ENCODE assay signal across 15 mouse cellular contexts in the genomic region with DNA sequence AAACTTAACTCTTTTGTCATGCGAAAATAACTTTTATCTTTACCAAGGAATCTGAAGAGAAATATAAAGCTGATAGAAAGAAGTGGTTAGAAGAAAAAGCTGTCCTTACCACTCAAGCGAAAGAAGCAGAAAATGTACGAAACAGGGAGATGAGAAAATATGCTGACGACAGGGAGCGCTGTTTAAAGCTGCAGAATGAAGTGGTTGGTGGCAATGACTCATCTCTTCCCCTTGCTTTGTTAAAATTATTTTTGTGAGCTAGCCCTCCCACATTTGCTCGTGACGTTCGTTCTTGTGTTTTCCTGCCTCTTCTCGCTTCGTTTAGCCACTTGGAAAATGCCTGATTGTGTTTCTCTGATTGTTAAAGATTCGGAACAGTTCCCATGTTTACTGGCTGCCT. TPM values are rescaled to one million over a fixed set of nuclear protein-coding genes. Genes with fewer than 3 reads are reported as not detected.
DNase-seq lines count a peak whose midpoint lies in the region; ATAC-seq and TF ChIP-seq lines count a peak whose summit lies in the region.
"Had no signal": no experiment of that assay in that cellular context is flagged by ENCODE, and none has a peak within 500 bp of the region (broad histone marks: within the 10 kb centered on the region; RNA-seq: fewer than 3 reads in every experiment).

No protein-coding gene starts in this region.

- TF ChIP-seq CTCF in olfactory bulb, adult 2 months (IDR thresholded peaks at IDR 0.05; ENCODE audit: insufficient read depth, low read depth, low read length) = no peak
- TF ChIP-seq CTCF in intestine, postnatal 0 days (IDR thresholded peaks at IDR 0.05; ENCODE audit: low read depth) = no peak

- no peaks in the 10 kb centered on the region for H3K9me3 ChIP-seq in hindbrain, embryonic 14.5 days (ENCODE audit: control insufficient read depth, low read length)
- no peaks in the 10 kb centered on the region for H3K9me3 ChIP-seq in intestine, postnatal 0 days (ENCODE audit: control insufficient read depth)
- H3K9me3 ChIP-seq: megakaryocyte, embryonic 14.5 days had no signal

- intact Hi-C loops in heart, postnatal 10 days (cut with DNase I) = no loop called here

- ATAC-seq in hematopoietic stem cell, adult 5-6 weeks (replicated peaks in 1 of 2; ENCODE audit: insufficient read depth in 1 of 2, low FRiP score in 2 of 2, low TSS enrichment in 1 of 2, low read depth in 1 of 2, poor library complexity in 2 of 2, severe bottlenecking in 2 of 2) = peak; percentile 73 to 84; a peak in 3 of 4 replicates
- no peak for ATAC-seq in hindbrain, embryonic 14.5 days (ENCODE audit: low FRiP score)
- ATAC-seq in intestine, postnatal 0 days = no peak
- ATAC-seq: hindbrain, postnatal 0 days had no signal

- no peak overlapping the region for H3K4me2 ChIP-seq in hindbrain, embryonic 14.5 days (replicated peaks)
- H3K4me2 ChIP-seq in intestine, postnatal 0 days (replicated peaks; ENCODE audit: low read depth) = no peak overlapping the region
- H3K4me2 ChIP-seq: liver, embryonic 11.5 days had no signal

- no peak overlapping the region for H3K4me3 ChIP-seq in olfactory bulb, adult 2 months (ENCODE audit: insufficient read depth, low read depth, low read length)
- no peak overlapping the region for H3K4me3 ChIP-seq in hindbrain, embryonic 14.5 days (replicated peaks; ENCODE audit: low read length)
- H3K4me3 ChIP-seq in intestine, postnatal 0 days (ENCODE audit: low read depth, low read length) = no peak overlapping the region
- H3K4me3 ChIP-seq: gastrocnemius, adult 2 months; megakaryocyte, embryonic 14.5 days had no signal

- H3K4me1 ChIP-seq in olfactory bulb, adult 2 months (ENCODE audit: control insufficient read depth, insufficient read depth, low read length) = no peaks in the 10 kb centered on the region
- no peaks in the 10 kb centered on the region for H3K4me1 ChIP-seq in hindbrain, embryonic 14.5 days (replicated peaks; ENCODE audit: control insufficient read depth, insufficient read depth, low read length)
- no peaks in the 10 kb centered on the region for H3K4me1 ChIP-seq in intestine, postnatal 0 days (replicated peaks; ENCODE audit: control insufficient read depth, insufficient read depth, low read length)
- H3K4me1 ChIP-seq: megakaryocyte, embryonic 14.5 days had no signal

- 0 out of 2 replicates have a peak overlapping the region, but pooled peaks have one; percentile 62 for H3K27ac ChIP-seq in olfactory bulb, adult 2 months (ENCODE audit: insufficient read depth, low read depth, low read length)
- H3K27ac ChIP-seq in hindbrain, embryonic 14.5 days = no peak overlapping the region
- H3K27ac ChIP-seq in intestine, postnatal 0 days (ENCODE audit: low read depth, low read length) = no peak overlapping the region
- H3K27ac ChIP-seq: gastrocnemius, adult 2 months; hindbrain, postnatal 0 days had no signal

- WGBS in olfactory bulb, adult 2 months = 28% methylated on average over 11 of the region's 11 CpGs
- WGBS in hindbrain, embryonic 14.5 days = 88% methylated on average over 11 of the region's 11 CpGs
- 87% methylated on average over 11 of the region's 11 CpGs for WGBS in intestine, postnatal 0 days

- H3K9ac ChIP-seq in hindbrain, embryonic 14.5 days = no peak overlapping the region
- no peak overlapping the region for H3K9ac ChIP-seq in intestine, postnatal 0 days (ENCODE audit: low read depth, low read length)

- DNase-seq in heart, postnatal 10 days = peak; percentile 2 to 9
- DNase-seq in heart, postnatal 4 days = no peak
- DNase-seq in R1 (ENCODE audit: low read depth, low spot score) = peak; percentile 35
- DNase-seq in hindbrain, embryonic 14.5 days (ENCODE audit: low spot score) = no peak
- no peak for DNase-seq in embryo, embryonic 9.5 days (ENCODE audit: extremely low spot score)
- DNase-seq: cerebellum, adult 8-10 months; gastrocnemius, adult 2 months; kidney, postnatal 4 days; retina, postnatal 1 day had no signal

- H3K27me3 ChIP-seq in hindbrain, embryonic 14.5 days (ENCODE audit: control insufficient read depth, insufficient read depth, low read length) = no peaks in the 10 kb centered on the region
- no peaks in the 10 kb centered on the region for H3K27me3 ChIP-seq in intestine, postnatal 0 days (replicated peaks; ENCODE audit: control insufficient read depth, insufficient read depth, low read length)
- H3K27me3 ChIP-seq: megakaryocyte, embryonic 14.5 days had no signal

- H3K36me3 ChIP-seq in hindbrain, embryonic 14.5 days (replicated peaks; ENCODE audit: control insufficient read depth, insufficient read depth) = no peaks in the 10 kb centered on the region; the same call in none of the 2 replicates
- peaks cover 36% of the 10 kb centered on the region for H3K36me3 ChIP-seq in intestine, postnatal 0 days (ENCODE audit: control insufficient read depth, insufficient read depth)

- no peak for TF ChIP-seq POLR2A in olfactory bulb, adult 2 months (IDR thresholded peaks at IDR 0.05; ENCODE audit: insufficient read depth, low read depth, low read length)

RNA-seq across cellular contexts. Expression of a gene that starts 37.2 kb away (rescaled TPM):
- 1 to 10 TPM; 8.2 to 9.9 TPM for total RNA-seq in heart, postnatal 10 days (2021)
- total RNA-seq in heart, postnatal 4 days (2021) = 10 to 100 TPM; 19.7 to 23.2 TPM
- 91.3 and 96.2 TPM in 2 replicates for total RNA-seq in hematopoietic stem cell, adult 5-6 weeks (2017)
- not detected in 2 replicates for polyA plus RNA-seq in olfactory bulb, adult 2 months (2012; ENCODE audit: insufficient read depth, insufficient read length, low replicate concordance, missing spikeins)
- polyA plus RNA-seq in hindbrain, embryonic 14.5 days (2014; fragmentation: Nextera tagmentation; extraction: Ambion mirVana) = 9.4 and 10.4 TPM in 2 replicates
- 13.4 and 16.9 TPM in 2 replicates for polyA plus RNA-seq in intestine, postnatal 0 days (2015; fragmentation: Nextera tagmentation; extraction: Ambion mirVana)

Comparison
In these comparisons a context has a peak if more than half of its experiments do, and no peak if none do; other contexts are left out.
1. DNase-seq: peak in heart, postnatal 10 days (2 of 2) and R1 (single experiment); none in heart, postnatal 4 days (single experiment), hindbrain, embryonic 14.5 days (single experiment) and embryo, embryonic 9.5 days (single experiment).
2. ATAC-seq: peak in hematopoietic stem cell, adult 5-6 weeks (2 of 2); none in hindbrain, embryonic 14.5 days (single experiment) and intestine, postnatal 0 days (single experiment).